Mouse (Mus musculus) telencephalon, adult 2 months (tissue): ENCODE data around the gene Pkp1.

Experiments
- DNase-seq: peaks from one replicate; pipeline ENCODE4 v3.0.0-alpha.2; 2011; ENCODE audit warnings: low read depth, low spot score

The Pkp1 gene

DNA sequence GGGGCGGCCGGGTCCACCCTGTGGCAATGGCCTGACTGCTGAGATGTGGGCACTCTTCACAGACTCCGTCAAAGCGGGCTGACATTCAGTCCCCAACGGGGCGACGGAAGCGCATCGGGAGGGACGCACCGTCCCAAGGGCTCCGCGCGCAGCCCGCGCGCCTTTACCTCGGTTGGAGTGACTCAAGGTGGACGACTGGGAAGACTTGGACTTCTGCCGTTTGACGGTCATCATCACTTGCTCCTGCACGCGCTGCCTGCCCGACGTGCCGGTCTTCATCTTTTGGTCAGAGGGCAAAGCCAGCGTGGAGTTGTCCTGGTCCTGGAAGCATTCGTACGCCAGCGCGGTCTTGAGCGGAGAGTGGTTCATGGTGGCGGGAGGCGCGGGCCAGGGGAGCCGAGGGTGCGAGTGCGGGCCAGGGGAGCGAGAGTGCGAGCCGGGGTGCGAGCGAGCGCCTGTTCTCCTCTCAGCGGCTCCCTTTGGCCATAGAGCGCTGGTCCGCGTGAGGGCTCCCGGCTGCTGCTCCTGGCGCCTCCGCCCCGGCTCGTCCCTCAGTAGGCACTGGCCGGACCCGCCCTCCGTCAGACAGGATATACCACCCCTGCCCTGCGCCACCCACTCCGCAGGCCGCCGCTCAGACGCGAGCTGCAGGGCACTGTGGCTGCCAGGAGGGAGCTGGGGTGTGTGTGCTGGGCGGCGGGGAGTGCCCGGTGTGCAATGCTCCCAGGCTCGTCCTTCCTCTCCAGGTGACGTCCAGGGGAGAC, at the start of gene Pkp1:
TSS of gene Pkp1 (minus strand) at position 564 of the 764 bp plus-strand sequence.
- no peak for DNase-seq

- no peak for DNase-seq
These were observed 48.7 kb upstream of the Pkp1 start for GRCm38 (mm10) chr1:135967739-135968138.

DNA sequence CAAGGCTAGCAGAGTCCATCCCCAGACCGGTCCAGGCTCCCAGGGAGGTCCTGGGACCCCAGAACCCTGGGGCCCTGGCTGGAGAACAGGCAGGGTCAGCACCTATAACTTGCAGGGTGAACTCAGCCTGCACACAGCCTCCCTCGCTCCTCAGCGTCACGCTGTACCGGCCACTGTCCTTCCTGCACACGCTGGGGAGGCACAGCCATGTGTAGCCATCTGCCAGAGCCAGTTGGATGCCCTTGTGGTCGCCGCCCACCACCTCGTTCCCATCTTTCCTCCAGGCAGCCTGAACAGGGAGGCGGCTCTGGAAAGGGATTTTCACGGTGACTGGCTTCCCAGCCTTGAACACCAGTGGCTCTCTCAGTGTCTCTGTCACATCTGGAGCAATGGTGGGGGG, 45.6 kb upstream of the Pkp1 start:
- DNase-seq = peak; percentile 34

- no peak for DNase-seq
These were observed 44.2 kb upstream of the Pkp1 start for GRCm38 (mm10) chr1:135963177-135963576.

- peak; percentile 54 for DNase-seq
These were observed 39.5 kb upstream of the Pkp1 start for GRCm38 (mm10) chr1:135958483-135958882.

DNA sequence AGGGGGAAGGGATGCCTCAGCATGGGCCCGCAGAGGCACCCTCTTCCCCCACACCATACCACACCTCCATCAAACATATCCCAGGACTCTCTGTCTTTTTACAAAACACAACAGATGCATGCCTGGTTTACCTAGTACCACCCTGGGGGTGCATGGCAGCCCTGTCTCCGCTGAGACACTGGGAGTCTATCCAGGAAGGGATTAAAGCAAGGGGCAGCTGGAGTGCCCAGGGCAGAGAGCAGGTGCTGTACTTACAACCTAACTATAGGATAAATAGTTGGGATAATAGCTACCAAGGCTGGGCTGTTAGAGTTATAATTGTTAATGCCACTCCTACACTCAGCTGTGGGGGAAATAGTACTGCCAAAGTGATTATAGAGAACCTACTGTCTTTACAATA, 29.9 kb upstream of the Pkp1 start:
- DNase-seq = no peak

- peak; percentile 88 for DNase-seq
These were observed 27.2 kb upstream of the Pkp1 start for GRCm38 (mm10) chr1:135946247-135946646.

DNA sequence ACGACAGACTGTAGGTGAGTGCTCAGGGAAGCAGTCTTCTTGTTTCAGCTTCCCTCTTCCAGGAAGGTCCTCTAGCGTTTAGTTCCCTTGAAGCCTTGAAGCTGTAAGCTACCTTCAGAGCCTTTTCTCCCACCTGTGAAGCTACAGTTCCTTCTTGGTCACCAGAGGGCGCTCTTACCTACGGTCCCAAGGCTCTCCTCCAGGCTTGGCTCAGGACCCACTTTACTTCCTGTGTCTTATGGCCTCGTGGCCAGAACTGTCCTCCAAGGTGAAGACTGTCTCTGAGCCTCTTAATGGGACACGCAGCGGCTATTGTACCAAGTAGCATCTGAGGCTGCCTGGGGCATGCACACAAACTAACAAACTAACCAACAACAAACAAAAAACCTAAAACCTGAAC, 26.7 kb upstream of the Pkp1 start:
- peak; percentile 35 for DNase-seq

GRCm38 (mm10) chr1:135944526-135945259, 25.7 kb upstream of the Pkp1 start:
- peak; percentile 57 for DNase-seq

GRCm38 (mm10) chr1:135943713-135944112, 24.7 kb upstream of the Pkp1 start:
- DNase-seq = no peak

GRCm38 (mm10) chr1:135942116-135942515, 23.1 kb upstream of the Pkp1 start:
- DNase-seq = no peak

DNA sequence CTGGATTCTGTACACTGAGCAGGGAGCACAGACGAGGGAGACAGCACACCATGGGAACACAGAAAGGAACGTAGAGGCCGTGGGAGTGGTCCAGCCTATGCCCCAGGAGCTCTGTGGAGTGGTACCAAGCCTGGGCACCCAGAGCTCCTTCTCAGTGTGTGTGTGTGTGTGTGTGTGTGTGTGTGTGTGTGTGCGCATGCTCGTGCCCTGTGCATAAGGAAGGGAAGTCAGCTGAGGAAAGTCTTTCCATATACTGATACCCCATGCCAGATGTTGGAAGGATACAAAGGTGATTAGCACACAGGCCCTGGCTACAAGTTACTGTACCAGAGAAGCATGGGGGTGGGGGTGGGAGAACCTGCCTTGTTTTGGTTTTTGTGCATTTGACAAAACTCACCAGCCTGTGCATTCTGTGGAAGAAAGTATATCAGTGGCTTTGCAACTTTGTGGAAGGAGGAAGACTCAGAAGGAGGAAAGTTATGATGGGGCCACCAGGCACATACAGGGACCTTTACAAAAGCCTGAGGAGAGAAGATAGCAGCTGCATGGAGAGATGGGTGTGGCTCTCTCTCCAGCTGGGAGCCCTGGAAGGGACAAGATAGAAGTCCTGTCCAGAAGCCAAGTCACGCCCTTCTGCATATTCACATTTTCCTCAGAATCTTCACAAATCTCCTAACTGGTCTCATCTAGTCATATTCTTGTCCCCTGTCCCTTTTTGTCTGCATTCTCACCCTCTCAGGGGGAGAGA, 22.4 kb upstream of the Pkp1 start:
- no peak for DNase-seq

- no peak for DNase-seq
These were observed 17.1 kb upstream of the Pkp1 start for GRCm38 (mm10) chr1:135936091-135936490.

DNA sequence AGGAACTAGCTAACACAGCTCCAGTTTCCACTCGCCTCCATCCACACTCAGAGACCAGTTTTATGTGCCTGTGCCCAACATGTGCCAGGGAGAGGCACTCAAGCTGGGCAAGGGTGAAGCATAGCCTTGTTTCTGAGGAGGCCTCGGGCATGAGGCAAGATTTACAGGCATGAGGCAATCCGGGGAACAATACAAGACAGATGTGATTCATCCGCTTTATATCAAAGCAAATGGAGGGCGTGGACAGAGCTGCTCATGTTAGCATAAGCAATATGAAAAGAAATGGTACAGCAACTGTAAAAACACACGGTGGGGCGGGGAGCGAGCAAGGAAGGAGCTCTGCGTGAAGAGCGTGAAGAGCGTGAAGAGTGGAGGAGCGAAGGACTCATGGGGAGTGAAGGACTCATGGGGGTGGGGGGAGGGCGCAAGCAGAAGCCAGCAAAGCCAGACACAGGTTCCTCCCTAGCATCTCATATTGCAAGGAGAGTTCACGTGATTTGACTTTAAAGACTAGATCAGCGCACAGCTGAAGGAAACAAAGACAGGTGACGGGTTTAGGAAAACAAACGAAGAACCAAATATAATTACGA, 14.8 kb upstream of the Pkp1 start:
- no peak for DNase-seq

DNA sequence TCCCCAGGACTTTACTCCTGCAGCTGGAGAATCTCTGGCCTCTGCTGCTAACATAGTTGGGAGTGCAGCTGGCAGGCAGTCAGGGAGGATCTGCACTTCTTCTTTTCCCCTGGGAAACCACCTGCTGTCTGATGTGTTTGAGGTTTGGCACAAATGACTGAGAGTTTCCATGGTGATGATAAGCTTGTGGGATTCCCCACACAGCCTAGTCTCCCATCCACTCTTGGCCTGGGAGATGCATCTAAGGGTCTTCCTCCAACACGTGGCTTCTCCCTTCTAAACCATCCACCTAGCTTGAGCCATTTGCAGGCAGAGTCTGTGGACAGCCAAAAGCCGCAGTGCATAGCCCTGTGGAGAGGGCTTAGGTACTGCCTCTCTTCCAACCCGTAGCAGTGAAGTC, 10.9 kb upstream of the Pkp1 start:
- no peak for DNase-seq

DNA sequence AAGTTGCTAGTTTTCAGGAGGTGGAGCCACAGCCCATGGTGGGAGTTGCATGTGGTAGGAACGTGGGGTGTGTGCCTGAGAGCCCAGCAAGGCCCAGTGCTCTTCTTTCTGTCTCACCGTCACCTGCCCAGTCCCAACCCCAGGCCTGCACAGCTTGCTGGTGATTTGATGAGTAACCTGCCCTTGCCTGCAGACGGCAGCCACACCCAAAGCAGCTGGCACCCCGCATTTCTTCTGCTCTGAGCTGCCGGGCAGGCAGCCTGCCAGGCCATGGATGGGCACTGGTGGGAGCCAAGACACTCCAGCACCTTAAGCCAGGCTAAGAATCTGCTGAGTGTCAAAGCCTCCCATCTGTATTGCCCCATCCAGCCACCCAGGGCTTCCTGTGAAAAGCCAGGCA, 6.8 kb upstream of the Pkp1 start:
- DNase-seq = no peak

DNA sequence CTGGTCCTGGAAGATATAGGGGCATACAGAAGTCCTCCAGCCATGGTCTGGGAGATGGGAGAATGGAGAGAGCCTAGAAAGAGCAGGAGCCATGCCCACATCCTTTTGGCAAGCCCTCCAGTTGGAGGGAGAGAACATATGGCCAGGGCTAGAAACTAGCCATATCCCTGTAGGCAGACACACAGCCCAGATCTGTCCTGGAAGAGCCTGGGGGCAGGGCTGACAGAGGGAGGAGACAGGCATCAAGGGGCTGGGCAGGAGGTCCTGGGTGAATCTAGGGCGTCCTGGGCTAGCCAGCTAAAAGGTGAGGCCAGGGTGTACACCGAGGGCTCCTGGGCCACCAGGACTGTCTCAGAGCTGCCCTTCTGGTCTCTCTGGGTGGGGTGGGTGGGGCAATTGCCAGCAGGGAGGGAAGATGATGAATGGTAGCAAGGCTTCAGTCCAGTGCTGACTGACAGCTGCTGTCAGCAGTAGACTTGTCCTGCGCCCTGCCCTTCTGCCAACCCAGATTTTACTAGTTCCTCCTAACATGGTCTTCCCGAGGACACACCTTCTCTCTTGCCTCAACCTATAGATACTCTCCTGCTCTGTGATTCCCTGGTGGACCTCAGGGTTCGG, 5.5 kb upstream of the Pkp1 start:
- DNase-seq = no peak

DNA sequence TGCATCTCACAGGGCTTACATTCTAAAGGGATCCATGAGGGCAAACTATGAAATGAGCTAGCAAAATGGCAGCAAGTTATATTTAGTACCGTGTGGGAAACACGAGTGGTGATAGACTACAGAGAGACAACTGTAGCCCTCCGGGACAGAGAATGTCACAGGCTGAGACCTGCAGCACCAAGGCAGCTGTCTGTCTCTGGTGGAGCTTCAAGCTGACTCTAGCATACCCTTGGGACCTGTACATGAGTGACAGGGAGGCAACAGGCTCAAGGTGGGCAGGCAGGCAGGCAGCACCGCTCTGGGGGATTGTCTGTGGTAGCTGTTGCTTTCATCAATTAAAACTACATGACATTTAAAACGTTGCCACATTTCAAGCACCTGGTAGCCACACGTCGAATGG, 4.2 kb upstream of the Pkp1 start:
- no peak for DNase-seq

DNA sequence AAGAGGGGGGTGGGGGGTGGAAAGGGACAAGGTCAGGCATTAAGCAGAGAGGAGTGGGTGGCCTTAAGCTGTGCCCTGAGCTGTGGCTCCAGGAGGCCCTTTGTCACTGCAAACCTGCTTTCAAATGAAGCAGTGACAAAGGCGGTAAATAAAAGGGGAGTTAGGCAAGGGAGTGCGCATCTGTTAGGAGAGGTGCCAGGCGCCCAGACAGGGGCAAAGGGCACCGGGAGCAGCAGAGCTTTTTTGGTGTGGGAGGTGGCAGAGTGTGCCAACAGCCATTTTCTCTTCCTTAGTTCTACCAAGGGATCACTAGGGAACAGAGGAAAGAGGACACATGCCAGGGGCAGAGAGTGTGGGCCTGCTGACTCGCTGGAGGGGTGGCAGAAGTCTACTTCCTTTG, 1.8 kb downstream of the Pkp1 start:
- DNase-seq = no peak

DNA sequence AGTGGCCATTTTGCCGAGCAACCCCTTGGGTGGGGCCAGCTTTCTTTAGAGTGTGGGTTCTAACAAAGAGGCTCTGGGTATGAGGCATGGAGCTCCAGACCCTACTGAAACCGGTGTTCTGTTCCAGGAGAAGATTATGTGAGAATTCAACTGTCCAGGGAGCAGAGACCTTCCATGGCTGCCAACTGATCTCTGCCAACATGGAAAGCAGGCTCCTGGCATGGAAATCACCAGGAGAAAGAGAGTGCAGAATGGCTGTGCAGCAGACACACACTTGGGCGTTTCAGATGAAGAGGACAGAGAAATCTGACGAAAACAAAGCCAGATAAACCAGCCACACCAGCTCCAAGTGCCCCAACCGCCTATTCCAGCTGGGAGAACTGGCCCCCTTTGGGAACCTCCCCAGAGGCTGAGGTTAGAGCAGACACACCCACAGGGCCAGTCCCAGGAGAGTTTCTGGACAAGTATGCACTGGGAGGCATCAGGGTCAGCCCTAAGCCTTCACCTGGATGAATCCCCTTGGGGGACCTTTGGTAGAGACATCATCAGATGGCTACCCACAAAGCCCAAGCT, 2.4 kb downstream of the Pkp1 start:
- DNase-seq = no peak

DNA sequence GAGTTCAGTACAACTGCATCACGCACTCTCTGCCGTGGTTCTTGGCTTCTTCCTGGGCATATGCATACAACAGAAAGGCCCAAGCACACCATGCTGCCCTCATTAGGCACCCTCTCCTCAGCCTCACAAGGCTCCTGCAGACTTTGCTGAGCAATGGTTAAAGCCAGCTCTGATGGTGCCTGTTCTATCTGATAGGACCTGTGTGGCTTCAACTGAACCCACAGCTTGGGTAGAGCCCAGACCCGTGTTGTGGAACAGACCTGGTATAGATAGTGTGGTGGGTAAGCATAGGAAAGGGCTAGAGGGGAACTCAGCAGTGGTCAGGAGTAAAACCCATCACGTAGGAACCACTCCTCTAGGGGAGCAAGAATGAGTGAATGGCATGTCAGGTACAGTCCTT, 5.3 kb downstream of the Pkp1 start:
- DNase-seq = no peak
